Mouse (Mus musculus) megakaryocyte-erythroid progenitor cell, adult 5-6 weeks (primary cell): ENCODE data around the gene Lgals7. TPM values are rescaled to one million over a fixed set of nuclear protein-coding genes. Genes with fewer than 3 reads are reported as not detected.

ENCODE experiments used
- ATAC-seq: replicated peaks from 2 replicates; pipeline ENCODE4 v1.8.0; 2016; ENCODE audit warnings: mild to moderate bottlenecking, inconsistent platforms; ENCODE audit not compliant: severe bottlenecking, poor library complexity, low FRiP score, low TSS enrichment
- total RNA-seq, 2 experiments: library from RNA; stranded (forward) in 1 of 2; stranded (reverse) in 1 of 2; fragments of 200-1000, 215-1000 nt in 1 of 2; fragments of >200 nt in 1 of 2; fragmentation: Nextera tagmentation in 1 of 2; gene quantifications; 2 replicates each; pipeline ENCODE4 v1.2.3; 2014 to 2017

The Lgals7 gene
- total RNA-seq, 2 experiments from 2014 or later: not detected

DNA sequence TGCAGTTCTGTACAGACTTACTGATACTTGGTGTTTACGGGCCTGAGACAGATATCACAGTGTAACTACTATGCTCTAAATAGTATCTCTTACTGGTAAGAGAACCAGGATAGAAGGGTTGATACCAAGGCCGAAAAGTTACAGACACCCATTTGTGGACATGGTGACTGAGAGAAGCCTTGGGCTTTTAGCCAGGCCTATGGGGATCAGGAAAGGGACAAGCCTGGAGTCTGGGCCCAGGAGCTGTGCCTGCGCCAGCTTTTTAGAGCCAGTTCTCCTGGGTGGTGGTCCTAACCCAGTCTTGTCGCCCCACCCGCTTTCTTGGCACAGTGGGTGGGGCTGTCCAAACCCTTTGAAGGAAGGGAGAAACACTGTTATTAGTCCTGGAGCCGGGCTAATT, 38.5 kb downstream of the Lgals7 start:
- ATAC-seq: no peak

DNA sequence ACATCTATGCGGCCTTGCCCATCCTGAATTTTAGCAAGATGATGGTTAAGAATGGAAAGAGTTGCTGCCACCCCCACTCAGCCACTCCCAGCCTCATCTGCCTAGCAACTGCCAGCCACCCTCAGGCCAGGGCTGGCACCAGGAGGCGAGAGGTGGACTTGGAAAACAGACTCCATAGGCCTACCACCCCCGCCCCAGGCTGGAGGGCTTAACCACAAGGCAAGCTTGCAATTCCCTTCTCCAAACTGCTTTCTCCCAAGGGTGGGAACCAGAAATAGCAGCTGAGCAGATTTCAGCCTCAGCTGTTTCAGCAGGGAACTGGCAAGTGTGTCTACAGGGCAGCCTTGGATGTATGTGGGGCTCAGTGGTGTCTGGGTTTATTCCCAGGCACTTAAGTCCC, 39.2 kb downstream of the Lgals7 start:
- ATAC-seq: no peak

DNA sequence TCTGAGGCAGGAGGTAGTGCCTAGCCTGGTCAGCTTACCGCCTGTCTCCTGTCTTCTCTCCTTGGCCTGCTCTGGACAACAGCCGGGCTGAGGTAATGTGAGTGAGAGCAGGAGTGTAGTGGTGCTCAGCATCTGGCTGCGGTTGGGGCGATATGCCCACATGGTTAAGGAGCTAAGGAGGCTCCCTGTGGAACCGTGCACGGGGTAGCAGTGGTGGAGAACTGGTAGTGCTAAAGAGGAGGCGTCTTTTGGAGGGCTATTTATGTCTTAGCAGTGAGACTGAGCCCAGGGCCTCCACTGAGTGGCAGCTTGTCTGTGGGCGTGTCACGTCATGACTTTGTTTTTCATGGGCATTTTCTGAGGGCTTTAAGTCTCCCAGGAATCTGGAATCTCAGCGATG, 40.1 kb downstream of the Lgals7 start:
- ATAC-seq: no peak

- no peak for ATAC-seq
Measured at GRCm38 (mm10) chr7:28907195-28907594, 43.5 kb downstream of the Lgals7 start.

- no peak for ATAC-seq
Measured at GRCm38 (mm10) chr7:28911632-28912031, 48.0 kb downstream of the Lgals7 start.

GRCm38 (mm10) chr7:28913171-28913570, 49.5 kb downstream of the Lgals7 start:
- ATAC-seq: no peak

Other genes with a start within 250 kb of the Lgals7 start
- not detected in 2 replicates for gene Acp7, start 232.5 kb upstream of the Lgals7 start, total RNA-seq (2014; fragmentation: Nextera tagmentation)
- not detected in 2 replicates for gene Acp7, start 232.5 kb upstream of the Lgals7 start, total RNA-seq (2017)
- not detected in 2 replicates for gene Fbxo27, start 171.0 kb upstream of the Lgals7 start, total RNA-seq (2014; fragmentation: Nextera tagmentation)
- gene Fbxo27, start 171.0 kb upstream of the Lgals7 start, total RNA-seq (2017): not detected in 2 replicates
- 1.6 TPM in 1 of 2 replicates, not detected in the other for gene Fbxo17, start 147.0 kb upstream of the Lgals7 start, total RNA-seq (2014; fragmentation: Nextera tagmentation)
- 0.34 and 1.2 TPM in 2 replicates for gene Fbxo17, start 147.0 kb upstream of the Lgals7 start, total RNA-seq (2017)
- 152 and 185 TPM in 2 replicates for gene Mrps12, start 122.0 kb upstream of the Lgals7 start, total RNA-seq (2014; fragmentation: Nextera tagmentation)
- gene Mrps12, start 122.0 kb upstream of the Lgals7 start, total RNA-seq (2017): 31.2 and 55.9 TPM in 2 replicates
- gene Sars2, start 121.9 kb upstream of the Lgals7 start, total RNA-seq (2014; fragmentation: Nextera tagmentation): 24.9 and 32.6 TPM in 2 replicates
- gene Sars2, start 121.9 kb upstream of the Lgals7 start, total RNA-seq (2017): 11.3 and 15.6 TPM in 2 replicates
- gene Ccer2, start 107.7 kb upstream of the Lgals7 start, total RNA-seq (2014; fragmentation: Nextera tagmentation): not detected in 2 replicates
- not detected in 2 replicates for gene Ccer2, start 107.7 kb upstream of the Lgals7 start, total RNA-seq (2017)
- 85.8 and 107 TPM in 2 replicates for gene Sirt2, start 97.1 kb upstream of the Lgals7 start, total RNA-seq (2014; fragmentation: Nextera tagmentation)
- 41.4 and 49.7 TPM in 2 replicates for gene Sirt2, start 97.1 kb upstream of the Lgals7 start, total RNA-seq (2017)
- gene Nfkbib, start 96.3 kb upstream of the Lgals7 start, total RNA-seq (2014; fragmentation: Nextera tagmentation): 34.3 and 39.7 TPM in 2 replicates
- 10.3 and 12.8 TPM in 2 replicates for gene Nfkbib, start 96.3 kb upstream of the Lgals7 start, total RNA-seq (2017)
- gene Rinl, start 74.9 kb upstream of the Lgals7 start, total RNA-seq (2014; fragmentation: Nextera tagmentation): 21.5 and 26.4 TPM in 2 replicates
- 17.9 and 24.5 TPM in 2 replicates for gene Rinl, start 74.9 kb upstream of the Lgals7 start, total RNA-seq (2017)
- gene Hnrnpl, start 55.3 kb upstream of the Lgals7 start, total RNA-seq (2014; fragmentation: Nextera tagmentation): 437 and 487 TPM in 2 replicates
- 350 and 619 TPM in 2 replicates for gene Hnrnpl, start 55.3 kb upstream of the Lgals7 start, total RNA-seq (2017)
- gene Ech1, start 38.6 kb upstream of the Lgals7 start, total RNA-seq (2014; fragmentation: Nextera tagmentation): 119 and 130 TPM in 2 replicates
- gene Ech1, start 38.6 kb upstream of the Lgals7 start, total RNA-seq (2017): 85.5 and 95.0 TPM in 2 replicates
- gene Lgals4, start 30.0 kb upstream of the Lgals7 start, total RNA-seq (2014; fragmentation: Nextera tagmentation): 8.7 and 23.2 TPM in 2 replicates
- gene Lgals4, start 30.0 kb upstream of the Lgals7 start, total RNA-seq (2017): 2.6 and 3.8 TPM in 2 replicates
- not detected in 2 replicates for gene Capn12, start 17.6 kb downstream of the Lgals7 start, total RNA-seq (2014; fragmentation: Nextera tagmentation)
- gene Capn12, start 17.6 kb downstream of the Lgals7 start, total RNA-seq (2017): not detected in 2 replicates
- 93.1 and 106 TPM in 2 replicates for gene Actn4, start 98.5 kb downstream of the Lgals7 start, total RNA-seq (2014; fragmentation: Nextera tagmentation)
- 41.1 and 51.7 TPM in 2 replicates for gene Actn4, start 98.5 kb downstream of the Lgals7 start, total RNA-seq (2017)
- gene Eif3k, start 118.0 kb downstream of the Lgals7 start, total RNA-seq (2014; fragmentation: Nextera tagmentation): 499 and 586 TPM in 2 replicates
- 360 and 454 TPM in 2 replicates for gene Eif3k, start 118.0 kb downstream of the Lgals7 start, total RNA-seq (2017)
- 64.1 and 76.8 TPM in 2 replicates for gene Map4k1, start 118.2 kb downstream of the Lgals7 start, total RNA-seq (2014; fragmentation: Nextera tagmentation)
- gene Map4k1, start 118.2 kb downstream of the Lgals7 start, total RNA-seq (2017): 42.6 and 47.9 TPM in 2 replicates